Mouse (Mus musculus): Measurements from ENCODE around the gene Reep3.

GRCm38 (mm10) chr10:67099183-67099929 lies 2.6 kb upstream of the Reep3 start:
- TF ChIP-seq TAL1 (IDR thresholded peaks at IDR 0.05; ENCODE audit: low read length) (no peak), GATA1 (IDR thresholded peaks at IDR 0.05; ENCODE audit: low read length) (no peak)
